Mouse (Mus musculus) lung, embryonic 16.5 days (tissue): ENCODE measurements at regions not wholly inside any gene's neighbourhood (a gene's known extent, or its start where the extent isn't known, plus 50 kb on each side); places are given as distances from the start of the nearest gene placed in this dataset.
A peak's percentile ranks its signal among the peaks of the same experiment; 100 is the strongest.

Experiments
- ATAC-seq: fragments of 200-750 bp; cut with Nextera tagmentation; 2 replicates; pipeline ENCODE4 v1.8.0; 2017; ENCODE audit warnings: low read depth, mild to moderate bottlenecking, moderate library complexity
- H3K27ac ChIP-seq: fragments of 300-500 bp; sonication (generic); 2 replicates; pipeline ENCODE4 v1.5.1; 2014; ENCODE audit warnings: mild to moderate bottlenecking, control low read depth, low read length
- H3K27me3 ChIP-seq: fragments of 300-500 bp; sonication (generic); 2 replicates; pipeline ENCODE4 v1.6.1; 2014; ENCODE audit warnings: low read depth, low read length, mixed read lengths; ENCODE audit not compliant: control insufficient read depth, insufficient read depth
- H3K36me3 ChIP-seq: fragments of 300-500 bp; sonication (generic); 2 replicates; pipeline ENCODE4 v1.6.1; 2014; ENCODE audit warnings: low read length; ENCODE audit not compliant: control insufficient read depth, insufficient read depth
- H3K4me1 ChIP-seq: fragments of 300-500 bp; sonication (generic); replicated peaks from 2 replicates; pipeline ENCODE4 v1.6.1; 2014; ENCODE audit warnings: low read length, mixed read lengths; ENCODE audit not compliant: control insufficient read depth, insufficient read depth
- H3K4me2 ChIP-seq: fragments of 300-500 bp; sonication (generic); 2 replicates; pipeline ENCODE4 v1.6.1; 2014; ENCODE audit warnings: low read depth, low read length, control low read depth
- H3K4me3 ChIP-seq: fragments of 300-500 bp; sonication (generic); 2 replicates; pipeline ENCODE4 v1.5.1; 2014; ENCODE audit warnings: mild to moderate bottlenecking, low read length, control low read depth
- H3K9ac ChIP-seq: fragments of 300-500 bp; sonication (generic); 2 replicates; pipeline ENCODE4 v1.6.1; 2014; ENCODE audit warnings: low read length, control low read depth
- H3K9me3 ChIP-seq: fragments of 300-500 bp; sonication (generic); 2 replicates; pipeline ENCODE4 v1.6.1; 2016; ENCODE audit warnings: low read length; ENCODE audit not compliant: control insufficient read depth
- WGBS: fragments of 180-500 bp; shearing (Covaris S2); extraction: QIAGEN DNeasy Blood & Tissue Kit; methylation state at CpG from one replicate; pipeline ENCODE4 v1.1.7; 2014; 5-methylcytosine and 5-hydroxymethylcytosine counted together

DNA sequence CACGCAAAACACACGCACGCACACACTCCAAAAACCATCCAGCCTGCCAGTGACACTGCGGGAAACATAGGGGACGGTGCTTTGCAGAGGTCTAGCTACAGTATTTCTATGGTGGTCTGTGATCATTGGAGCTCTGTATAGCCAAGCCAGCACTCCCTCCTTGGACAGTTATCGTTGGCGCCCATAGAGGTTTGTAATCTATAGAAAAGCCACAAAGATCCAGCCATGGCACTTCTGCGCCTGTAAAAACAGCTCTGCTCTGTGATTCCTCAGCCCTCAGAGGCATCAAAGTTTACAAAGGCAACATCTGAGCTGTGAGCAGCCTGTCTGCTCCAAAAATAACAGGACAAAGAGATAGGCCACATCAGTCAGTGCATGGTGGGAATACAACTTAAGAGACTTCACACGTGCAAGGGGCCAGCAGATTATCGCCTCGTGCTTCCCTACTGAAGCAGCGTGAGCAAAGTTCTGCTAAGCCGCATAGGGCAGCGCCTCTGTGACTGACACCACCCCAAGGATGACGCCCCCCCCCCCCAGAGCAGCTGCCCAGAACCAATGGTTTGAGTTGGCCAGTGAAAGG, 194.7 kb downstream of the Ackr3 start:
- no peak overlapping the region for H3K9ac ChIP-seq
- no peak overlapping the region for H3K4me2 ChIP-seq
- H3K27me3 ChIP-seq: no peaks in the 10 kb centered on the region
- H3K4me1 ChIP-seq: no peaks in the 10 kb centered on the region
- 80% methylated on average over 15 of the region's 15 CpGs for WGBS
- H3K27ac ChIP-seq: no peak overlapping the region
- ATAC-seq: no peak
- no peak overlapping the region for H3K4me3 ChIP-seq
- no peaks in the 10 kb centered on the region for H3K36me3 ChIP-seq
- H3K9me3 ChIP-seq: no peaks in the 10 kb centered on the region

GRCm38 (mm10) chr1:90403057-90403456, 199.3 kb downstream of the Ackr3 start:
- H3K9me3 ChIP-seq: no peaks in the 10 kb centered on the region
- no peaks in the 10 kb centered on the region for H3K27me3 ChIP-seq
- no peak overlapping the region for H3K9ac ChIP-seq
- no peaks in the 10 kb centered on the region for H3K36me3 ChIP-seq
- no peak for ATAC-seq
- no peak overlapping the region for H3K4me2 ChIP-seq
- no peak overlapping the region for H3K27ac ChIP-seq
- WGBS: 84% methylated on average over 6 of the region's 6 CpGs
- H3K4me1 ChIP-seq: peaks cover 7% of the 10 kb centered on the region
- H3K4me3 ChIP-seq: no peak overlapping the region

- no peak for ATAC-seq
- Histone ChIP-seq H3K4me1 (peaks cover 7% of the 10 kb centered on the region), H3K27me3 (no peaks in the 10 kb centered on the region), H3K9me3 (no peaks in the 10 kb centered on the region), H3K27ac (no peak overlapping the region), H3K4me2 (no peak overlapping the region), H3K36me3 (no peaks in the 10 kb centered on the region), H3K4me3 (no peak overlapping the region), H3K9ac (no peak overlapping the region)
- 42% methylated on average over 6 of the region's 6 CpGs for WGBS
Measured at GRCm38 (mm10) chr1:90404717-90405487, 197.9 kb upstream of the Cops8 start.

DNA sequence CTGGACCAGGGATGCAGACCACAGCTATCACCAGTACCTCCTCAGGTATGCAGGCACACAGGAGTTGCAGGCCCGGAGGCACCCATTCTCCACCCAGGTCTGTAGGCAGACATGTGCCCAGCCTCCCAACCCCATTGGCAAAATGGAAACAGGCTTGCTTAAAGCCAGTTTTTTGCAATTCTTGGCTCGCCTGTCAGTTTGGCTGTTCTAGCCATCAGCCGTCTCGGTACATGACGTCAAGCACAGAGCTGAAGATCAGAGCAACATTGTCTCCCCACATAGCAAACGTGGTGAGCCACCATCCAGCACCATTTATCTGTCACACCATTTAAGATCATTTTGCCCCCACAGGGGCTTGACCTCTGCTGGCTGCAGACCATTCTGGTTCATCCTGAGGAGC, 196.1 kb upstream of the Cops8 start:
- no peak overlapping the region for H3K4me2 ChIP-seq
- H3K9me3 ChIP-seq: no peaks in the 10 kb centered on the region
- ATAC-seq: no peak
- H3K9ac ChIP-seq: no peak overlapping the region
- 58% methylated on average over 6 of the region's 6 CpGs for WGBS
- no peak overlapping the region for H3K27ac ChIP-seq
- H3K27me3 ChIP-seq: no peaks in the 10 kb centered on the region
- no peak overlapping the region for H3K4me3 ChIP-seq
- H3K4me1 ChIP-seq: peaks cover 7% of the 10 kb centered on the region
- H3K36me3 ChIP-seq: no peaks in the 10 kb centered on the region

DNA sequence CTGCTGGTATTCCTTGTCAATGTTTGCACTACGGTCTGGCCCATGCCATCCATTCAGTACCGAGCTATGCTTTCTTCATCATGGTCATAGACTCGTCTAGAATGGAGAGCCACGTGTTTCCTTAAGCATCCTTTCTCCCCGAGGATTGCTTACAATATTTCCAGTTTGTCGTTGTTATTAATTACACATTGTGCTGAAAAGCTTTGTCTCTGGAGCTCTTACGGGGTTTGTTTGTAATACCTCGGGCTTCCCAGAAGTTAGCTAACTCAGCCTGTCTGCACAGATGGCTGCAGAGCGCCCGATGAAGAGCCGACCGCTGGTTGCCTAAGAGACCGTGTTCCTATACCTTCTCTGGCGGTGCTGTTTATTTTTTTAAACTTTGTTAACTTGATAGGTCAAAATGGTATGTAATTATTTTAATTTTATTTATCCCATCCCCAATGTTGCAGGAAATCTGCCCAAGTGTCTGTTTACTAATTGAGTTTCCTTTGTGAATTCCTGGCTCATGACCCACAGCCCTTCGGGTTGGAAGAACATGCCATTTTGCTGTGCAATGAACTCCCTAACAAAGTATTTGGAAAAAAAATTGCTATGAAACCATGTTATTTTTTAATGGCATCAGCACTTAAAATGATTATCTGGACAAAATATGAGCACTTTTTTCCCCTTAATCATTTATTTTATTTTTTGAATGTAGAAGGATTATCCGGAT, 194.1 kb upstream of the Cops8 start:
- no peaks in the 10 kb centered on the region for H3K27me3 ChIP-seq
- no peak overlapping the region for H3K9ac ChIP-seq
- peak overlapping the region; percentile 43 for H3K27ac ChIP-seq
- H3K9me3 ChIP-seq: 0 out of 2 replicates have a peak, but pooled peaks cover 3% of the 10 kb centered on the region
- H3K4me3 ChIP-seq: no peak overlapping the region
- H3K4me1 ChIP-seq: peaks cover 7% of the 10 kb centered on the region
- no peak overlapping the region for H3K4me2 ChIP-seq
- peak; percentile 80 for ATAC-seq
- H3K36me3 ChIP-seq: no peaks in the 10 kb centered on the region
- 31% methylated on average over 16 of the region's 16 CpGs for WGBS

GRCm38 (mm10) chr1:90409236-90409635, 193.5 kb upstream of the Cops8 start:
- 0 out of 2 replicates have a peak, but pooled peaks have one; percentile 26 for ATAC-seq
- 62% methylated on average over 3 of the region's 3 CpGs for WGBS

GRCm38 (mm10) chr1:90412511-90413045, 190.2 kb upstream of the Cops8 start:
- H3K9ac ChIP-seq: no peak overlapping the region
- H3K4me3 ChIP-seq: no peak overlapping the region
- H3K36me3 ChIP-seq: no peaks in the 10 kb centered on the region
- H3K9me3 ChIP-seq: 0 out of 2 replicates have a peak, but pooled peaks cover 3% of the 10 kb centered on the region
- H3K4me2 ChIP-seq: no peak overlapping the region
- peak; percentile 75 for ATAC-seq
- peaks cover 4% of the 10 kb centered on the region; the same call in 1 of the 2 replicates for H3K4me1 ChIP-seq
- no peaks in the 10 kb centered on the region for H3K27me3 ChIP-seq
- WGBS: 50% methylated on average over 9 of the region's 9 CpGs
- H3K27ac ChIP-seq: peak overlapping the region; percentile 56; the same call in 1 of the 2 replicates

More at GRCm38 (mm10) chr1:90409236-90409635, 193.5 kb upstream of the Cops8 start:
- Histone ChIP-seq H3K4me2 (no peak overlapping the region), H3K27ac (peak overlapping the region; percentile 77), H3K27me3 (no peaks in the 10 kb centered on the region), H3K4me1 (peaks cover 7% of the 10 kb centered on the region), H3K36me3 (no peaks in the 10 kb centered on the region), H3K9me3 (0 out of 2 replicates have a peak, but pooled peaks cover 3% of the 10 kb centered on the region), H3K4me3 (no peak overlapping the region), H3K9ac (no peak overlapping the region)

DNA sequence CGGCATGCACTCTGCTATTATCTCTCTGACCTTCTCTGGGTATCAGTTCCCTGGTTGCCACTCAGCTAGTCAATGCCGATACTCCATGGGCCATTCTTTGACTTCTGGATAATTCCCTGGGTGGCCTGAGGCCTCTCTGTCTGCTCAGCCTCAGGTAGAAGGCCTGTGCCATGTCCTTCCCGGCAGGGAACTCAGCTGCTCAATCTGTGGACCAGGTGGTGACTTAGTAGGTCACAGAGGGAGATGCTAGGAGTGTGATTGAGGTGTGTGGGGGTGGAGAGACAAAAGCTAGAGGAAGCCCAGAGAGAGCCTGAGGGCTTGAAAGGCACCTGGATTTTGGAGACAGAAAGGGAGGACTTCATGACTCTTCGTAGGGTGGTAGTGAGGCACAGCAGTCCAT, 188.0 kb upstream of the Cops8 start:
- H3K4me3 ChIP-seq: no peak overlapping the region
- no peak for ATAC-seq
- H3K36me3 ChIP-seq: no peaks in the 10 kb centered on the region
- 90% methylated on average over 4 of the region's 4 CpGs for WGBS
- no peaks in the 10 kb centered on the region for H3K27me3 ChIP-seq
- H3K4me1 ChIP-seq: no peaks in the 10 kb centered on the region
- 0 out of 2 replicates have a peak, but pooled peaks cover 3% of the 10 kb centered on the region for H3K9me3 ChIP-seq
- no peak overlapping the region for H3K9ac ChIP-seq
- no peak overlapping the region for H3K4me2 ChIP-seq
- no peak overlapping the region for H3K27ac ChIP-seq
